Mouse (Mus musculus) kidney, adult 2 months (tissue): ENCODE measurements at regions not wholly inside any gene's neighbourhood (a gene's known extent, or its start where the extent isn't known, plus 50 kb on each side); places are given as distances from the start of the nearest gene placed in this dataset.
"Not testable (repeated sequence)": the region's sequence is repeated elsewhere in the genome, so short reads cannot be mapped to it uniquely, and the experiment has no call there.

Experiments
- DNase-seq: peaks from one replicate; pipeline ENCODE4 v3.0.0; 2021
- H3K27ac ChIP-seq: fragments of 200-500 bp; 2 replicates; pipeline ENCODE4 v1.5.1; 2012; ENCODE audit warnings: low read depth, low read length, control low read depth, inconsistent platforms; ENCODE audit not compliant: insufficient read depth
- H3K27me3 ChIP-seq: fragments of 200-500 bp; replicated peaks from 2 replicates; pipeline ENCODE4 v1.6.1; 2012; ENCODE audit warnings: mild to moderate bottlenecking, moderate library complexity, low read length, inconsistent platforms; ENCODE audit not compliant: control insufficient read depth, insufficient read depth
- H3K36me3 ChIP-seq: fragments of 200-500 bp; 2 replicates; pipeline ENCODE4 v1.6.1; 2012; ENCODE audit warnings: mild to moderate bottlenecking, moderate library complexity, low read length, inconsistent platforms; ENCODE audit not compliant: control insufficient read depth, insufficient read depth
- H3K4me1 ChIP-seq: fragments of 200-500 bp; 2 replicates; pipeline ENCODE4 v1.6.1; 2011; ENCODE audit warnings: low read length; ENCODE audit not compliant: control insufficient read depth, insufficient read depth
- H3K4me3 ChIP-seq: fragments of 200-500 bp; 2 replicates; pipeline ENCODE4 v1.5.1; 2011; ENCODE audit warnings: mild to moderate bottlenecking, low read depth, low read length, control low read depth; ENCODE audit not compliant: insufficient read depth
- CTCF ChIP-seq: fragments of 200-500 bp; conservative IDR thresholded peaks from 2 replicates; pipeline ENCODE4 v1.5.1; 2011; ENCODE audit warnings: low read depth, mild to moderate bottlenecking, control low read depth, low read length, moderate library complexity, mixed read lengths; ENCODE audit not compliant: insufficient read depth, insufficient read length
- POLR2A ChIP-seq: fragments of 200-500 bp; IDR thresholded peaks from one replicate; pipeline ENCODE4 v1.6.1; 2011; ENCODE audit warnings: low read depth, low read length, control low read depth
- WGBS: fragments of 180-500 bp; shearing (Covaris S2); methylation state at CpG from one replicate; pipeline ENCODE4 v1.1.7; 2018; 5-methylcytosine and 5-hydroxymethylcytosine counted together

DNA sequence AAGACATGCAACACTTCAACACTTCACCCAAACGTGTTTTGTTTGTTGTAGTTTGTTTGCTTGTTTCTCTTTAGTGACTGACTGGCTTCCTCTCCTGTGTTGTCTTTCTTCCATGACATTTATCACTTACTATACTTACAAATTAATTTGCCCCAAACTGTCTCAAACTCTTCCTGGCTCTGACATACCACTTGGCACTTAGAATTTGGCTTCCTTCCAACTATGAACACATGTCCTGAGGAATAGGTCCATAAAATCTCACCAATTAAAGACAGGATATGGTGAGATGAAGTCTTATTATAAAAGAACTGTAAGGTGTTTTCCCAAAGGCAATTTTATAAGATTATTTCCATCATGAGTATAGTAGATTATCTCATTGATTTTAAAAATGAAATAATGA, 386.0 kb downstream of the Tlr4 start:
- WGBS, result 60% methylated on average over 1 of the region's 1 CpGs
- DNase-seq, result no peak
- no peaks in the 10 kb centered on the region for H3K4me1 ChIP-seq
- no peak overlapping the region for H3K4me3 ChIP-seq
- no peaks in the 10 kb centered on the region for H3K36me3 ChIP-seq
- H3K27ac ChIP-seq, result no peak overlapping the region
- no peaks in the 10 kb centered on the region for H3K27me3 ChIP-seq
- TF ChIP-seq CTCF (no peak), POLR2A (no peak)

DNA sequence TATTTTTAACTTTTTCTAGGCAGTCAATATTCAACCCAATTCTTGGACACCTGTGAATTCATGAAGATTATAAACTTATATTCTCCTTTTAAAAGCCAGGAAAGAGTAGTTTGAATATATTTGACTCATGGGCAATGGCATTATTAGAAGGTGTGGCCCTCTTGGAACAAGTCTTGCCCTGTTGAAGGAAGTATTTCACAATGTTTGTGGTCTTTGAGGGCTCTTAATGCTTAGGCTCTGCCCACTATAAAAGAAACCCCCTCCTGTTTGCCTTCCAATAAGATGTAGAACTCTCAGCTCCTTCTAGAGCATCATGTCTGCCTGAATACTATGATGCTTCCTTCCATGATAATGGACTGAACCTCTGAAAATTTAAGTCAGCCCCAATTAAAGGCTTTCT, 397.1 kb downstream of the Tlr4 start:
- no peaks in the 10 kb centered on the region for H3K4me1 ChIP-seq
- H3K27ac ChIP-seq, result no peak overlapping the region
- H3K4me3 ChIP-seq, result no peak overlapping the region
- no peaks in the 10 kb centered on the region for H3K36me3 ChIP-seq
- no peaks in the 10 kb centered on the region for H3K27me3 ChIP-seq
- no peak for TF ChIP-seq CTCF
- no peak for TF ChIP-seq POLR2A
- DNase-seq, result no peak

DNA sequence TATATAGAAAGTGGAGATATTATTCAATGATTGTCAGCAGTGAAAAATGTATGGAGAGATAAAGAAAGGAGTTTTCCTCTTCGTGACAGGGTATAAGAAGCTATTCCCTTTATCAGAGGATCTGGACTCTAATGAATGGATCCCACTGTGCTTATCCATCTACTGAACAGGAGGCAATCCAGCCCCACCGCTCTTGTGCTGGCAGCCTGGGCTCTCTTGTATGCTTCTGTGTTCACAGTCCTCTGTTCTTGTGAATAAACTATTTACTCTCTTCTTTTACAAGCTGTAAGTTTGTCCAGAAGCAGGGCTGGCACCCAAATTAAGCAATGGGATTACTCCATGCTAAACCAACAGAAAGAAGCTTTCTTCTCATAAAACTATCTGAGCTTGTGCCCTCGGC, 401.8 kb downstream of the Tlr4 start:
- 87% methylated on average over 3 of the region's 3 CpGs for WGBS
- H3K27me3 ChIP-seq, result no peaks in the 10 kb centered on the region
- DNase-seq, result no peak
- H3K4me1 ChIP-seq, result no peaks in the 10 kb centered on the region
- H3K4me3 ChIP-seq, result no peak overlapping the region
- H3K36me3 ChIP-seq, result no peaks in the 10 kb centered on the region
- TF ChIP-seq CTCF (no peak), POLR2A (no peak)
- H3K27ac ChIP-seq, result no peak overlapping the region

DNA sequence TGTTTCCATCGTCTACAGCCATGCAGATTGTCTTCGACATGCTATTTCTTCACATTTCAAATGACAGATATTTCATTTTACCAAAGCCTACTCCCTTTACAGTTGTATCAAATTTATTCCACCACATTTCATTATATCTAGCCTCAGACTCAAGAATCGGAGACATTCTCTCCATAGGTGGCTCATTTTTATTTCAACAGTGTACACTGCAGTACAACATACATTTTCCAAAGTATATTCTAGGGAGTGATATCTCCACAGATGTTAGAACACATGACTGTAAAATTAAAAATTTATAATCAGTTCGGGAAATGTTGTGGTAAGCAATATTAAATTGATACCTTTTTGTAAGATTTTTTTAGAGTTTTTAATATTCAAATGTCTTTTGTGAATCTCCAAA, 446.2 kb downstream of the Tlr4 start:
- TF ChIP-seq POLR2A, result no peak
- no peak for TF ChIP-seq CTCF
- H3K4me3 ChIP-seq, result no peak overlapping the region
- no peaks in the 10 kb centered on the region for H3K36me3 ChIP-seq
- no peaks in the 10 kb centered on the region for H3K4me1 ChIP-seq
- DNase-seq, result no peak
- H3K27ac ChIP-seq, result no peak overlapping the region
- no peaks in the 10 kb centered on the region for H3K27me3 ChIP-seq
- 84% methylated on average over 4 of the region's 4 CpGs for WGBS

DNA sequence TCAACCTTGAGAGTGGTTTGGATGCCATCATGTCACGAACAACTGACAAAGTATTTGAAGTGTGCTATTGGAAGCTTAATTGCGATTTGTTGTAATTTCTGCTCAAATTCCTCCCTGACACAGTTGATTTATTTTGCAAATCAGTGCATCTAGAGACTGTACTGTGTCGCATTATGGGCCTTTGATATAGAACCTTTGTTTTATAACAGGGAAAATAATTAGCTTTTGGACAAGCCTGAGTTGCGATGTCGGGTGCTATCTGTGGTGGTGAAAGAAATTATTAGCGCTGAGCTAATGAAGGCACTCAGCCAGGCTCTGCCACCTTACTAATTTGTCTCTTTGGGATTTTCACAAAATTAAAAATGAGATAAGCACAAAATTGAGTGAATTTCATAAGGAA, 473.6 kb downstream of the Tlr4 start:
- TF ChIP-seq POLR2A, result no peak
- no peak for TF ChIP-seq CTCF
- WGBS, result 60% methylated on average over 6 of the region's 6 CpGs
- Histone ChIP-seq H3K4me3 (no peak overlapping the region), H3K4me1 (no peaks in the 10 kb centered on the region), H3K27ac (no peak overlapping the region), H3K36me3 (no peaks in the 10 kb centered on the region), H3K27me3 (no peaks in the 10 kb centered on the region)
- no peak for DNase-seq

DNA sequence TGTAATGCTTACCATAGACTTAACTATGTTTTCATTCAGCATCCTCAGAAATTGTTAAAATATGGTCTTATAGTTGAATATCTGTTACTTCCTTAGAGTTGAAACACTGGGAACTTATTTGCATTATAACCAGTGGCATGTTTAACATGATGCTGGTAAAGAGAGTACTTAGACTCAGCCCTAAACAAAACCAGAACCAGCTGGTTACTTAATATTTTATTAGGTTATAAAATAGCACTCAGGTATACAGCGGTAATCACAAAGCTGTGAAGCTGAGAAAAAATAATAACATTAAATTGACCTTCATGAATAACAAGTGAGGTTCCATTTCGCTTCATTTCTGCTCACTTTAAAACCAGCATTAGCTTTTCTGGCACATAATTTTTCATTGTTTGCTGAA, 474.4 kb downstream of the Tlr4 start:
- WGBS, result 71% methylated on average over 2 of the region's 2 CpGs
- no peak for DNase-seq

DNA sequence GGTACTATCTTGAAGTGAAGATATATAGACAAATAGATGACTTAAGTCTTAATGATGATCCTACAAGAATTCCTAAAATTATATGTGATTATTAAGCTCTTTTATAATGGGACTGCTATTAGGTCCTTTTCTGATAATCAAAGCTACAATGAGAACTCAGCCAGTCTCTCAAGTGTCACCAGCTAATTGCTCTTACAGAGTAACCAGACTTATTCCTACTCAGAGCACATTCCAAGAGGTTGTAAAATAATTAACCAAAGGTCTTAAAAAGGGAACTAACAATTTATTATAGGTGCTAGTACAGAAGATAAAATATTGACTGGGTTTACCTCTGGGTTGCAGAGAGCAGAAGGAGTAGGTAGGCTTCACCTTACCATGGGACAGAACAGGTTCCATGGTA, 492.7 kb downstream of the Tlr4 start:
- H3K36me3 ChIP-seq, H3K4me3 ChIP-seq, H3K4me1 ChIP-seq, H3K27ac ChIP-seq, H3K27me3 ChIP-seq: not testable (repeated sequence)
- DNase-seq, result peak; percentile 29

More for the DNA sequence above, 474.4 kb downstream of the Tlr4 start:
- no peak for TF ChIP-seq POLR2A
- no peak for TF ChIP-seq CTCF
- no peak overlapping the region for H3K27ac ChIP-seq
- no peaks in the 10 kb centered on the region for H3K27me3 ChIP-seq
- H3K4me1 ChIP-seq, result no peaks in the 10 kb centered on the region
- no peak overlapping the region for H3K4me3 ChIP-seq
- H3K36me3 ChIP-seq, result no peaks in the 10 kb centered on the region
